ENCODE assay signal across 16 mouse cellular contexts in the genomic region with DNA sequence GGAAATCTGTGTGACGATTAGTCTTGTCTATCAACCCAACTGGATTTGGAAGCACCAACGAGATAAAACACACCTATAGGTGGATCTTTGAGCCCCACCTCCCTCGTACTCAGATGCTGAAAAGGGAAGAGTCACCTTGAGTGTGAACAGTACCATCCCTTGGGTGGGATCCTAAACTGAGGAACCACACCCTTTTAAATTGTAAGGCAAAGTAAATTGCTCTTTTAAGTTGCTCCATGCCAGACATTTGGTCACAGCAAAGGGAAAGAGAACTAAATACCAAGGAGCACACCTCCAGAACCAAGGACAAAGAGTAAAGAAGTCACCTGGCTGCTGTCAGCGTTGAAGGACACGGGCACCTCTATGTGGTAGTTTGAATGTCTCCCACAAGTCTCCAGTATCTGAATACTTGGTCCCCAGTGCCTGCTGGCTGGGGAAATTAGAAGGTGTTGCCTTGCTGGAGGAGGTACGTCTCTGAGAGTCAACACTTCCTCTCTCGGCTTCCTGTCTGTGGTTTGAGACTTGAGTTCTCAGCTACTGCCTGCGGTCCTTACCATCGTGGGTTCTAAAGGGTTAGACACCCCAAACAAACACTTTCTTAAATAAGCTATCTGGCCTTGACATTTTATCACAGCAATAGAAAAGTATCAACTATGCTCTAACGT.
DNase-seq lines count a peak whose midpoint lies in the region; ATAC-seq and TF ChIP-seq lines count a peak whose summit lies in the region.
"Had no signal": no experiment of that assay in that cellular context is flagged by ENCODE, and none has a peak within 500 bp of the region (broad histone marks: within the 10 kb centered on the region; RNA-seq: fewer than 3 reads in every experiment).

No protein-coding gene starts in this region.

- 71% methylated on average over 10 of the region's 10 CpGs for WGBS in lung, adult 2 months
- WGBS in small intestine, adult 2 months, result 69% methylated on average over 10 of the region's 10 CpGs

- DNase-seq in lung, postnatal 25 days (ENCODE audit: low spot score), result peak; percentile 44
- DNase-seq in lung, adult 2 months, result no peak
- DNase-seq in thymus, postnatal 4 days, result peak; percentile 45
- DNase-seq in heart, adult 8-10 months (ENCODE audit: low spot score), result no peak
- no peak for DNase-seq in heart, postnatal 10 days
- no peak for DNase-seq in adrenal gland, postnatal 4 days (ENCODE audit: low spot score in 2 of 2)
- DNase-seq: cerebellum, adult 2 months; lung, postnatal 4 days had no signal

- no peak overlapping the region for H3K4me3 ChIP-seq in lung, adult 2 months (replicated peaks; ENCODE audit: extremely low read depth, low read depth, low read length)
- H3K4me3 ChIP-seq in small intestine, adult 2 months (ENCODE audit: low read depth, low read length), result no peak overlapping the region
- H3K4me3 ChIP-seq: embryonic facial prominence, embryonic 12.5 days; forebrain, embryonic 13.5 days; hindbrain, embryonic 12.5 days; kidney, embryonic 15.5 days; limb, embryonic 15.5 days; stomach, embryonic 15.5 days had no signal

- TF ChIP-seq POLR2A in lung, adult 2 months (IDR thresholded peaks at IDR 0.05; ENCODE audit: borderline replicate concordance, extremely low read depth, low read depth, low read length), result no peak
- TF ChIP-seq POLR2A in small intestine, adult 2 months (IDR thresholded peaks at IDR 0.05; ENCODE audit: low read depth, low read length), result no peak

- H3K36me3 ChIP-seq in small intestine, adult 2 months (ENCODE audit: control insufficient read depth, insufficient read depth, low read length), result no peaks in the 10 kb centered on the region
- H3K36me3 ChIP-seq: embryonic facial prominence, embryonic 12.5 days; hindbrain, embryonic 12.5 days; kidney, embryonic 15.5 days; limb, embryonic 15.5 days; stomach, embryonic 15.5 days had no signal

- no peak for TF ChIP-seq CTCF in lung, adult 2 months (IDR thresholded peaks at IDR 0.05; ENCODE audit: insufficient read depth, low read length)
- no peak for TF ChIP-seq CTCF in small intestine, adult 2 months (IDR thresholded peaks at IDR 0.05; ENCODE audit: extremely low read depth, insufficient read length, insufficient replicate concordance, low read depth, low read length)

- intact Hi-C loops in heart, postnatal 10 days (cut with DNase I), result no loop called here

- H3K27ac ChIP-seq in small intestine, adult 2 months (ENCODE audit: insufficient read depth, low read depth, low read length), result 0 out of 2 replicates have a peak overlapping the region, but pooled peaks have one; percentile 19
- H3K27ac ChIP-seq: embryonic facial prominence, embryonic 12.5 days; forebrain, embryonic 13.5 days; hindbrain, embryonic 12.5 days; kidney, embryonic 15.5 days; limb, embryonic 15.5 days; stomach, embryonic 15.5 days had no signal

- H3K4me1 ChIP-seq in lung, adult 2 months (ENCODE audit: control insufficient read depth, insufficient read depth, low read length), result no peaks in the 10 kb centered on the region
- H3K4me1 ChIP-seq in small intestine, adult 2 months (ENCODE audit: control insufficient read depth, insufficient read depth, insufficient read length, low read length), result no peaks in the 10 kb centered on the region
- H3K4me1 ChIP-seq: embryonic facial prominence, embryonic 12.5 days; hindbrain, embryonic 12.5 days; kidney, embryonic 15.5 days; limb, embryonic 15.5 days; stomach, embryonic 15.5 days had no signal

- H3K27me3 ChIP-seq in small intestine, adult 2 months (ENCODE audit: control insufficient read depth, insufficient read depth, low read length), result no peaks in the 10 kb centered on the region
- H3K27me3 ChIP-seq: embryonic facial prominence, embryonic 12.5 days; forebrain, embryonic 13.5 days; hindbrain, embryonic 12.5 days; kidney, embryonic 15.5 days; limb, embryonic 15.5 days; stomach, embryonic 15.5 days had no signal

- peak; percentile 100 for ATAC-seq in common myeloid progenitor, adult 5-6 weeks (replicated peaks; ENCODE audit: low read depth, poor library complexity, severe bottlenecking)
- ATAC-seq: forebrain, embryonic 13.5 days had no signal

Comparison
In these comparisons a context has a peak if more than half of its experiments do, and no peak if none do; other contexts are left out.
1. DNase-seq: peak in lung, postnatal 25 days (single experiment) and thymus, postnatal 4 days (single experiment); none in lung, adult 2 months (single experiment), heart, adult 8-10 months (single experiment), heart, postnatal 10 days (0 of 2) and adrenal gland, postnatal 4 days (0 of 2).